Mouse (Mus musculus) C2C12 (cell line): ENCODE data around the gene Wrap73. TPM values are rescaled to one million over a fixed set of nuclear protein-coding genes. Genes with fewer than 3 reads are reported as not detected.

ENCODE experiments used
- H3K27me3 ChIP-seq: one replicate; pipeline ENCODE4 v1.6.1; 2011; ENCODE audit not compliant: control insufficient read depth, insufficient read depth, insufficient read length
- H3K36me3 ChIP-seq: one replicate; pipeline ENCODE4 v1.6.1; 2011; ENCODE audit not compliant: control insufficient read depth, insufficient read depth
- H3K4me3 ChIP-seq: one replicate; pipeline ENCODE4 v1.5.1; 2011; ENCODE audit warnings: mild to moderate bottlenecking, control low read depth; ENCODE audit not compliant: poor library complexity, insufficient read depth, severe bottlenecking
- H3K79me2 ChIP-seq: one replicate; pipeline ENCODE4 v1.6.1; 2011; ENCODE audit not compliant: control insufficient read depth, insufficient read depth
- H3K79me3 ChIP-seq: one replicate; pipeline ENCODE4 v1.6.1; 2011; ENCODE audit warnings: low read depth, control low read depth
- H3ac ChIP-seq: one replicate; pipeline ENCODE3; 2011; ENCODE audit warnings: low read depth; ENCODE audit not compliant: control insufficient read depth, insufficient read length
- CEBPB ChIP-seq: IDR thresholded peaks from one replicate; pipeline ENCODE4 v1.6.1; 2011; ENCODE audit warnings: low read depth, mild to moderate bottlenecking, control low read depth, moderate library complexity
- CTCF ChIP-seq: IDR thresholded peaks from one replicate; pipeline ENCODE4 v1.5.1; 2011; ENCODE audit not compliant: control insufficient read depth, insufficient read depth, insufficient read length
- FOSL1 ChIP-seq: IDR thresholded peaks from one replicate; pipeline ENCODE4 v1.8.0; 2011; ENCODE audit warnings: mild to moderate bottlenecking, low read length; ENCODE audit not compliant: poor library complexity, insufficient read depth, severe bottlenecking
- MAX ChIP-seq: IDR thresholded peaks from one replicate; pipeline ENCODE4 v1.6.1; 2011; ENCODE audit warnings: mild to moderate bottlenecking, control low read depth
- MYOD1 ChIP-seq: IDR thresholded peaks from one replicate; pipeline ENCODE4 v1.6.1; 2011; ENCODE audit warnings: low read depth; ENCODE audit not compliant: control insufficient read depth, insufficient read length
- MYOG ChIP-seq: IDR thresholded peaks from one replicate; pipeline ENCODE4 v1.6.1; 2011; ENCODE audit not compliant: control insufficient read depth, insufficient read length; ENCODE audit errors: extremely low read depth
- USF1 ChIP-seq: IDR thresholded peaks from one replicate; pipeline ENCODE4 v1.6.1; 2011; ENCODE audit warnings: low read depth, mild to moderate bottlenecking, control low read depth, moderate library complexity
- polyA plus RNA-seq: library from polyadenylated mRNA; unstranded; fragments of >200 nt; fragmentation: generic; extraction: Trizol; gene quantifications from one replicate; pipeline ENCODE4 v1.2.1, GENCODE M21; 2012; ENCODE audit warnings: missing spikeins

Wrap73 gene
- polyA plus RNA-seq, 1 experiment = 21.7 TPM

DNA sequence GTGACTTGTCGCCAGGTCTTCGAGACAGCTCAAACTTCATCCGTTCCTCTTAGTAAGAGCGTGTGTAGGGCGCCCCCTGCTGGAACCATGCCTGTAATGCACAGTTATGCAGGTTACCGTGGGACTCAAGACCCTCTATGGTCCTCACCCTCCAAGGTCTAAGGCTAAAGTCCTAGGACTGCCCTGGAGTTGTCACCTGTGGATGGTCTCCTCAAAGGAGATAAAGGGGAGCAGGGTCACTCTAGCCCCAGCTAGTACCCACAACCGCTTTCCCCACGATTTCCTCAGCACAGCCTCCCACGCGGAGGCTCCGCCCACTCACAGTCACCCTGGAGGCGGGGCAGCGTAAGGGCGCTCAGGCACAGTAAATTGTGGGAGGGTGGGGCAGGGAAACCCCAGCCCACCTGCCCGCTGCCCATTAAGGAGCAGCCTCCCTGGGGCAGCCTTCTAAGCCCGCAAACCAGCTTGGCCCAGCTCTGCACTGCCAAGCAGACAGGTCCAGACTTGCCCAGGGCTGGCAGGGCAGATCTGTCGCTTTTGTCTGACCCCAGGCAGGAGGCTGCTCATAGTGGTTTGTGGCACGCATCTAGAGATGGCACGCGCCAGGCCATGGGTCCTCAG is 36.7 kb upstream of the Wrap73 start:
- no peaks in the 10 kb centered on the region for H3K79me3 ChIP-seq
- H3K4me3 ChIP-seq = no peak overlapping the region
- peaks cover 7% of the 10 kb centered on the region for H3K27me3 ChIP-seq
- no peak overlapping the region for H3ac ChIP-seq
- no peaks in the 10 kb centered on the region for H3K79me2 ChIP-seq
- no peak for TF ChIP-seq CEBPB
- no peak for TF ChIP-seq CTCF
- TF ChIP-seq MYOD1 = no peak
- no peak for TF ChIP-seq USF1
- H3K36me3 ChIP-seq = no peaks in the 10 kb centered on the region

DNA sequence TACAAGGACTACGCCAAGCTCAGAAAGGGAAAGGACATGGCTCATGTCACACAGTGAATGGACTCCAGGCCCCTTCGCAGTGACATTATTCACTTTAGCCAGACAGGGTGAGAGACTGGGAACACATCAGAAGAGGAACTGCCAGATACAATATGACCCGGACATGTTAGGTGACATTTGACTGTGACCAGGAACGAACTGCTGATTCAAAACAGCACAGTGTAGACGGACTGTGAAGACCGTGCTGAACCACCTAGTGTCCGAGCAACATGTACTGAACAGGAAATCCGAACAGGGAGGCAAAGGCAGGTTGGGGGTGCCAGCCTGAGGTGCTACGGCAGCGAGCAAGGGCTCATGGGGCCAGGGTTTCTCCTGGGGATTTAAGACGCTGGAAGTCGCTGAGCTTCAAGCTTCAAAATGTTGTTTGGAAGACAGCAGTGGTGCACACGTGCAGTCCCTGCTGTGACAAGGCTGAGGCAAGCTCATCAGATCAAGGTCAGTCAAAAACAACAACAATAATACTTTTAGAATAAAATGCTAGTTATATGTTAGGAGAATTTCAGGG is 35.6 kb upstream of the Wrap73 start:
- no peaks in the 10 kb centered on the region for H3K79me2 ChIP-seq
- H3K4me3 ChIP-seq = no peak overlapping the region
- no peaks in the 10 kb centered on the region for H3K79me3 ChIP-seq
- H3K36me3 ChIP-seq = no peaks in the 10 kb centered on the region
- TF ChIP-seq CEBPB (no peak), MYOG (no peak), FOSL1 (no peak), USF1 (no peak), CTCF (no peak), MAX (no peak), MYOD1 (no peak)
- H3ac ChIP-seq = no peak overlapping the region
- peaks cover 15% of the 10 kb centered on the region for H3K27me3 ChIP-seq

DNA sequence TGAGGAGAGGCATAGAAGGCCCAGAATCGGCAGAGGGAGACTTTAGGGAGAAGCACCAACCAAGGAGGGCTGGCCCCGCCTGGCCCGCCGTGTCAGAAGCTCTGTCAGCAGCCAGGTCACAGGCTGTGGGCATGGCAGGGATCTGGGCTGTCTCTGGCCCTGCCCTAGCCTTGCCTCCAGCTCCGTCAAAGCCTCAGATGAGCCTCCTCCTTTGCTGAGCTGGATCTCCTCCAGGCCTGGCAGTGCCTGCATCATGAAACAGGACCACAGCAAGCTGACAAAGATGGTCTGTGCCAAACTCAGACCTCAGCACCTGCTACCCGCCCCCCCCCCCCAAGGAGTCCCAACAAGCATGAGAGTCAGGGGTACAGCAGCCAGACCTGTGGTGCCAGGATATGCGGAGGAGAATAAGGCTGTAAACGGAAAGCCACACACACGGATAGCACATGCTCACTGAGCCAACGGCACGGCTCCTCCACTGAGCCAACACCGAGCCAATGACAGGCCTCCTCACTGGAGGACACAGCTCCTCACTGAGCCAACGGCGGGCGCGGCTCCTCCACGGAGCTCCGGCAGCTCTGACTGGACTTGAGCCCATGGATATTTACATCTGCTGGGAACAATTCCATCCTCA is 32.8 kb upstream of the Wrap73 start:
- peaks cover 15% of the 10 kb centered on the region for H3K27me3 ChIP-seq
- no peak overlapping the region for H3ac ChIP-seq
- TF ChIP-seq MYOD1 (no peak), CTCF (no peak), USF1 (no peak), MAX (no peak), CEBPB (no peak), MYOG (no peak), FOSL1 (no peak)
- H3K36me3 ChIP-seq = no peaks in the 10 kb centered on the region
- H3K4me3 ChIP-seq = no peak overlapping the region
- H3K79me2 ChIP-seq = no peaks in the 10 kb centered on the region
- H3K79me3 ChIP-seq = no peaks in the 10 kb centered on the region

DNA sequence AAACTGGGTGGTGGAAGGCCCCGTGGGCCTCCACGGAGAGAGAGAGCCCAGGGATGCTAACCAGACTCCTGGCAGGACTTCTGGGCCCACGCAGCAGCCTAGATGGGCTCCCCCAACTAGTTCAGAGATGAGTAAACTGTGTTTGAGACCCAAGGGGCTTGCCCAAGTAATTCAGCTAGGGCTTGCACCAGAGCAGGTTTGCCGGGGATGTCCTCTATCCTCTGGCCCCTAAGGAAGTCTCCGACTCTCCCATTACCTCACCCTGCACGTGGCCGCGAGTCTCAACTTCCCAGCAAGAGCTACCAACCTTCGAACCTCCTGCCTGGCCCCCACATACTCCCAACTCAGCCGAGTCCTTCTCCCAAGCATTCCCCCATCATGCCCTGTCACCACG is 32.3 kb upstream of the Wrap73 start:
- no peaks in the 10 kb centered on the region for H3K36me3 ChIP-seq

DNA sequence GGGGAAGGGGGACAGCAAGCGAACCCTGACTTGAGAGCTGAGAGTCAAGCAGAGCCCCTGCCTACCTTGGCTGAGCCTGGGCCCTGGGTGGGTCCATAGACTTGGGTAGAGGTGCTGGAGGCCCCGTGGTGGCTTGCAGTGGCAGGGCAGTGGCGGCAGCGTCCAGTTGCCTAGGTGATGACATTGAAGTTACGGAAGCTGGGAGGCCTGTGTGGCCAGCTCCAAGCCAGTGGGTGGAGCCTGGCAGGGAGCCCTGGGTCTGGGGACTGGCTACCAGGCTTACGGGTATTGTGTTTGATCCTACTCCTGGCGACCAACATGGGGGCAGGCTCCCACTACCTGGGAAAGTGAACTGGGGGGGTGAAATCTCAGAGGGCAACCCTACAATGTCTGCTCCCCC is 25.8 kb upstream of the Wrap73 start:
- Histone ChIP-seq H3K27me3 (peaks cover 6% of the 10 kb centered on the region), H3K79me2 (no peaks in the 10 kb centered on the region), H3ac (no peak overlapping the region), H3K36me3 (no peaks in the 10 kb centered on the region), H3K79me3 (no peaks in the 10 kb centered on the region), H3K4me3 (no peak overlapping the region)
- TF ChIP-seq MYOD1 (no peak), MAX (no peak), FOSL1 (no peak), CEBPB (no peak), USF1 (no peak), CTCF (no peak), MYOG (no peak)

More for the DNA sequence above, 32.3 kb upstream of the Wrap73 start:
- H3K27me3 ChIP-seq = peaks cover 15% of the 10 kb centered on the region
- no peaks in the 10 kb centered on the region for H3K79me3 ChIP-seq
- TF ChIP-seq MYOG = no peak
- TF ChIP-seq FOSL1 = no peak
- TF ChIP-seq USF1 = no peak
- TF ChIP-seq MAX = no peak
- TF ChIP-seq CEBPB = no peak
- no peak for TF ChIP-seq CTCF
- no peak for TF ChIP-seq MYOD1
- no peak overlapping the region for H3K4me3 ChIP-seq
- no peaks in the 10 kb centered on the region for H3K79me2 ChIP-seq
- no peak overlapping the region for H3ac ChIP-seq
